Mouse (Mus musculus): ENCODE measurements around the gene Ier5.

Ier5 gene

GRCm38 (mm10) chr1:155099280-155099848 lies at the start of gene Ier5:
Gene Ier5 (minus strand): TSS chr1:155099636.
- DNase-seq (ENCODE audit: low spot score), result peak; percentile 98

DNA sequence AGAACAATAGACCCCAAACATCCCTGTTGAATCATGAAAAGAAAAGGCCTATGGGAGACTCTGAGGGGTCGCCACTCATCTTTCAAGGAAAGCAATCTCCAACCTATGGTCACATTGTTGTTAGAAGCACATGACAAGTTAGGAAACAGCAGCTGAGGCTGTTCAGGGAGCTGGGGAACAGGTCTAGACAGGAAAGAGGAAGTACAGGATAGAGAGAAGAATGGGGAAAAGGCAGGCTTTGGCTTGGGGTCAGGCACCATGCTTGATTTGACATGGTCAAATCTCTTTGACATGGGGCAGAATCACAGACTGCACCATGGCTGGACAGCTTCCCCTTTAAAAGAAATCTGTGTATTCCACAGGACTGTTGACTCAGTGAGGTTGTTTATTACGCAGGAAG lies 47.8 kb upstream of the Ier5 start:
- no peak for DNase-seq (ENCODE audit: low spot score)

GRCm38 (mm10) chr1:155146572-155146980 lies 47.1 kb upstream of the Ier5 start, which contains the start of gene Mr1:
Gene Mr1 (minus strand): TSS chr1:155146814.
- peak; percentile 58 for DNase-seq (ENCODE audit: low spot score)

DNA sequence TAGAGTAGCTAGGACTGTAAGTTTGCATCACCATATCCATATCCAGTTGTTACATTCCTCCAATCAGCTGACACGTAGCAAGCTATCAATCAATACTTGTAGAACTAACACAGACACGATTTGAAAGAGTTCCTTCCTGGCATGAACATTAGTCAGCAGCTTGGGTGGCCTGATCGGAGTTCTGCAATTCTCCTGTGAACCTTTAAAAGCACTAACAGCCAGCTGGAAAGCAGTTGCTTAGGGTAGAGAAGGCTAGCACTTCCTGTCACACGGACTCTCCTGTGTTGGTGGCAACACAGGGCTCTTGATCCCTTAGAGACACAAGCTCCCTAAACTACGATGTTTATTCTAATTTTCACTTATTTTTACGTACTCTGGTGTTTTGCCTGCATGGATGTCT lies 46.2 kb upstream of the Ier5 start:
- no peak for DNase-seq (ENCODE audit: low spot score)

GRCm38 (mm10) chr1:155140076-155140475 lies 40.6 kb upstream of the Ier5 start:
- peak; percentile 38 for DNase-seq (ENCODE audit: low spot score)

DNA sequence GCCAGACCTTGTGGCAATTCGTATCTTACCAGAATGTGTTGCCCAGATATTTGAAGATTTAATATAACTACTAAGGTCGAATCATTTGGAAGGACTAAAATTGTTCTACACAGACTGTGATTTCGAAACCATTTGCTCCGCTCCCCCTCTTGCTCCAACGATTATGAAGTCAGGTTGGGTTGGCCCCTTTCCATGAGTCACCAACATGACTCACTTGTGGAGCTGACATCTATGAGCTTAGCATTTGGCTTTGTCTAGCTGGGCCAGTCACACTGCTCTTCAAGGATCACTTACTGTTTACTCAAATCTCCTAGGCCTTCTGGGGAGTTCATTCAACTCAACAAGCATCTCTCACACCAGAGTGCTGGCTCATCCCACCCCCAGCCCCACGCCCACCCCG lies 39.4 kb upstream of the Ier5 start:
- no peak for DNase-seq (ENCODE audit: low spot score)

DNA sequence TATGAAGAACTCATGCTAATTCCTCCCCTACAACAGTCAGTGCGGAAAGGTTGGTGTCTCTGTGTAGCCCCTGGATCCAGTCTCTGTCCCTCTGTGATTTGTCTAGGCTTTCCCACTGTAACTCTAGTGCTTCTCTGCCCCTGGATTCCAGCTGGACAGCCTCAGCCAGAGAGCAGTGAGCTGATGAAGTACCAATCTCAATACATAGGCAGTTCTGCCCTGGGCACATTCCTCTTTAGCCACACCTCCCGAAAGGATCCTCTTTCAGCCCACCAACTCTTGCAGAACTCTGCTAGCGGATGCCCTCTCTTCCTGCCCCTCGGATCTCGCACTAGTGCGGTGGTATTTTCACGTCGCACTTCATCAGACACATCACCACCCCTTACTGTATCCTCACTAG lies 35.4 kb upstream of the Ier5 start:
- peak; percentile 60 for DNase-seq (ENCODE audit: low spot score)

- DNase-seq (ENCODE audit: low spot score), result no peak
These were observed 28.0 kb upstream of the Ier5 start for GRCm38 (mm10) chr1:155127429-155127934.

DNA sequence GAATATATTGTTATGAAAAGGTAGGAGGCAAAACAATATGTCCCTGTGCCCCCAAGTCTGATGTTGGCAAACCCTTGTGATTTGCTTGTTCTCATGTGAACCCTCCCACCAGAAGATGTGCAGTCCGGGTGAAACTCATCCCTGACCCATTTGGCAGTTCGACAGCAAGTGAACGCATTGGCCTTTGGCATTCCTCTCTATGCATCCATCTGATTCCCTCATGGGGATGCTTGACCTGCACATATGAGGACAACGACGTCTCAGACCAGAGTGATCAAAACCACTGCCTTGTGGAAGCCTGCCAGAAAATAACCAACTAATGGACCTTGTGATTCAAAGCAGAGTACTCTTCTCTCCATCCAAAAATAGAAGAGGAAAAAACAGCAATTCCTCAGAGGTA lies 27.3 kb upstream of the Ier5 start:
- DNase-seq (ENCODE audit: low spot score), result no peak

DNA sequence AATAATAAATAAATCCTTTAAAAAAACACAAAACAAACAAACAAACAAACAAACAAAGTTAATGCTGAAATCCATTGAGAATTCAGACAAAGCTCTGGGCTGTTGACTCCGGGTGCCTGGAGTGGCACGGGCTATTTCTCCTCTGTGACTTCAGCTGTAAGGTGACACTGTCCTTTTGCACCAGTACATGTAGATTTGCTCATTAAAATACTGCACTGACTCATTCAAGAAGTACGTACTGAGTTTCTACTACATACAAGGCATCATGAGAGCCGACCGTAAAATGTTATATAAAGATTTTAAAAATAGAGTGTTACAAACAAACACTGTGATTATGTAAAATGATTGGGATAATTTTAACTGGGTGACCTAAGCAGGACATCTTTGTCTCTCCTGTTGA lies 25.0 kb upstream of the Ier5 start:
- no peak for DNase-seq (ENCODE audit: low spot score)

GRCm38 (mm10) chr1:155121977-155122939 lies 22.8 kb upstream of the Ier5 start:
- no peak for DNase-seq (ENCODE audit: low spot score)

GRCm38 (mm10) chr1:155119719-155120118 lies 20.3 kb upstream of the Ier5 start:
- DNase-seq (ENCODE audit: low spot score), result no peak

- peak; percentile 32 for DNase-seq (ENCODE audit: low spot score)
These were observed 14.5 kb upstream of the Ier5 start for GRCm38 (mm10) chr1:155113946-155114345.

DNA sequence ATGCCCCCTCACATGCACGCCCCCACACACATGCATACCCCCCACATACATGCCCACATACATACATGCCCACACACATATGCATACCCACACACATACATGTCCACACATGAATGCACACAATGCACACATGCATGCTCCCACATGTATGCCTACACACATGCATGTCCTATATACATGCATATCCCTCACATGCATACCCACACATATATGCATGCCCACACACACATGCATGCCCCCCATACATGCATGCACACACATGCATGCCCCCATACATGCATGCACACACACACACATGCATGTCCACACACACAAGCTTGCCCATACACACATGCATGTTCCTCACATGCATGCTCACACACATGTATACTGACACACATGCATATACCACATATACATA lies 13.4 kb upstream of the Ier5 start:
- DNase-seq (ENCODE audit: low spot score), result no peak

DNA sequence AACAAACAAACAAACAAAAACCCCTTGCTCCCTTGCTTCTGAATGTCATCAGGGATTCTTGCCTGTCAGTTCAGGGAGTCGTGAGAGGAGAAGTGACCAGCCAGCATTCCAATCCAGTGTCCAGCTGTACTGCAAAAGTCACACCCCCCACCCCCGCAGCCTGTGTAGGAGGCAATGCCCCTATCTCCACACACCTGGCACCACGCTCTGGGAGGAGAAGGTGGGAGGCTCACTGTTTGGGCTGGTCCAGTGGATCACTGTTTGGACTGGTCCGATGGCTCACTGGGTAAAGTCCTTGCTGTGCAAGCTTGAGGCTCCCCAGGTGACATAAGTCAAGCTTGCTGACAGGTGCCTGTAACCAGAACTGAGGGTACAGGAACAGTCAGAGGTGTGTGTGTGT lies 12.7 kb upstream of the Ier5 start:
- DNase-seq (ENCODE audit: low spot score), result no peak

GRCm38 (mm10) chr1:155111491-155111890 lies 12.1 kb upstream of the Ier5 start:
- DNase-seq (ENCODE audit: low spot score), result no peak

- DNase-seq (ENCODE audit: low spot score), result no peak
These were observed 10.2 kb upstream of the Ier5 start for GRCm38 (mm10) chr1:155109387-155110350.

GRCm38 (mm10) chr1:155108412-155108811 lies 9.0 kb upstream of the Ier5 start:
- peak; percentile 48 for DNase-seq (ENCODE audit: low spot score)

DNA sequence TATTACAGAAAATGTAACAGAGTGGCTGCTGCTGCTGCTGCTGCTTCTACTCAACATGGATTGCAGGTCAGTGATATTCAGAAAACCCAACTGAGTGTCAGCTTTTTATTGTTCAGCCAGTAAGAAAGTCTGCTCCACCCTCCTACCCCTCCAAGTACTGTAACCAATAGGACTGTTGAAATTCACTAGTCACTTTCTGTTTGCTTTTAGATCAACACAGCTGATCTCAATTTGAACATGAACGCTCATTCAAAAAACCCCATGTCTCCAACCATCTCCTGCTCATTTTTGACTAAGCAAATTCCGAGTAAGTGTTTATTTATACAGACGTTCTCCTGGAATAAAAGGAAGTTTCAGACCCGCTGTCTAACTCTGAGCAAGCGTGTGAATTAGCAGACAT lies 8.4 kb upstream of the Ier5 start:
- DNase-seq (ENCODE audit: low spot score), result no peak

- DNase-seq (ENCODE audit: low spot score), result no peak
These were observed 6.9 kb upstream of the Ier5 start for GRCm38 (mm10) chr1:155106310-155106709.

DNA sequence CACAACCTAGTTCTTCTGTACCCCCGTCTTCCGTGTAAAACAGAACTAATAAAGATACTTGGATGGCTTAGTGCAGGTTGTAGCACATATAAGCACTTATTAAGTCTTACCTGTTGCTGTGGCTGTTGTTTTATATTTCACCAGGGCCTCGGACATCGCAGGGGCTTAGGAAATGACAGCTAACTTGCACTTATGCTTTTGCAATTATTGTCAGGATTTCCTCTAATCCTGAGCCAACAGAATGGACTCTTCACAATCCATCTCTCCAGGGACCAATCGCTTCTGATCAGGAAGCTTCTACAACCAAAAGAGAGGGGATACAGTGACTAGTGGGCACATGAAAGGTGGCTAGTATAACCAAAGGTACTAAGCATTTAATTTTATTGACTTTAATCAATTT lies 4.6 kb upstream of the Ier5 start:
- DNase-seq (ENCODE audit: low spot score), result no peak

- no peak for DNase-seq (ENCODE audit: low spot score)
These were observed 3.2 kb upstream of the Ier5 start for GRCm38 (mm10) chr1:155102631-155103030.
